Mouse (Mus musculus) forebrain, embryonic 16.5 days (tissue): ENCODE results near the gene Hnrnpc. TPM values are rescaled to one million over a fixed set of nuclear protein-coding genes. Genes with fewer than 3 reads are reported as not detected.
A peak's percentile ranks its signal among the peaks of the same experiment; 100 is the strongest.

Experiments
- ATAC-seq: fragments of 200-750 bp; cut with Nextera tagmentation; 2 replicates; pipeline ENCODE4 v1.8.0; 2017; ENCODE audit warnings: mild to moderate bottlenecking, moderate library complexity
- H3K27ac ChIP-seq: fragments of 300-500 bp; sonication (generic); 2 replicates; pipeline ENCODE4 v1.5.1; 2014; ENCODE audit warnings: low read length, control low read depth
- H3K27me3 ChIP-seq: fragments of 300-500 bp; sonication (generic); replicated peaks from 2 replicates; pipeline ENCODE4 v1.6.1; 2014; ENCODE audit warnings: low read length; ENCODE audit not compliant: control insufficient read depth, insufficient read depth
- H3K36me3 ChIP-seq: fragments of 300-500 bp; sonication (generic); 2 replicates; pipeline ENCODE4 v1.6.1; 2014; ENCODE audit not compliant: control insufficient read depth, insufficient read depth
- H3K4me1 ChIP-seq: fragments of 300-500 bp; sonication (generic); replicated peaks from 2 replicates; pipeline ENCODE4 v1.6.1; 2014; ENCODE audit warnings: low read length; ENCODE audit not compliant: control insufficient read depth, insufficient read depth
- H3K4me2 ChIP-seq: fragments of 300-500 bp; sonication (generic); 2 replicates; pipeline ENCODE4 v1.6.1; 2014; ENCODE audit warnings: mild to moderate bottlenecking, low read length, control low read depth
- H3K4me3 ChIP-seq: fragments of 300-500 bp; sonication (generic); replicated peaks from 2 replicates; pipeline ENCODE4 v1.5.1; 2014; ENCODE audit warnings: mild to moderate bottlenecking, low read length, control low read depth
- H3K9ac ChIP-seq: fragments of 300-500 bp; sonication (generic); replicated peaks from 2 replicates; pipeline ENCODE4 v1.6.1; 2014; ENCODE audit warnings: low read depth, low read length, control low read depth
- H3K9me3 ChIP-seq: fragments of 300-500 bp; sonication (generic); 2 replicates; pipeline ENCODE4 v1.6.1; 2016; ENCODE audit warnings: low read length; ENCODE audit not compliant: control insufficient read depth
- WGBS: fragments of 180-500 bp; shearing (Covaris S2); extraction: QIAGEN DNeasy Blood & Tissue Kit; methylation state at CpG from one replicate; pipeline ENCODE4 v1.1.7; 2014; 5-methylcytosine and 5-hydroxymethylcytosine counted together
- polyA plus RNA-seq: library from polyadenylated mRNA; unstranded; fragments of >200 nt; fragmentation: Nextera tagmentation; extraction: Ambion mirVana; gene quantifications from 2 replicates; pipeline ENCODE4 v1.2.1, GENCODE M21; 2015

The Hnrnpc gene
- polyA plus RNA-seq, 1 experiment from 2014 or later, result 655 TPM

DNA sequence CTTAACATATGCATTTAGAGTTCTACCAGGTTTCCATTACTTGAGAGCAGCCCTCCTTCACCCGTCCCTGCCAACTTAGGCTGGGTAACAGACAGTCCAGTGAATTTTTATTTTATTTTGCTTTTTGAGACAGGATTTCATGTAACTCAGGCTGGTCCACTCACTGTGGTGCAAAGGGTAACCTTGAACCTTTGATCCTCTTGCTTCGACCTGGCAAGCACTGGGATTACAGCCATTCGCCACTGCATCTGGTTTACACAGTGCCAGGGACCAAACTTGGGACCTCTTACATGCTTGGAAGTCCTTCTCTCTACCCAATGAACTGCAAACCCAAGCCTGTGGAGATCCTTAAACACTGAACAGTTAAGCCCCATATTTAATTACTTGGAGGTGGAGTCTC, 20.8 kb upstream of the Hnrnpc start:
- Histone ChIP-seq H3K9me3 (no peaks in the 10 kb centered on the region), H3K4me1 (peaks cover 2% of the 10 kb centered on the region; the same call in 1 of the 2 replicates), H3K4me2 (no peak overlapping the region), H3K27ac (no peak overlapping the region), H3K36me3 (no peaks in the 10 kb centered on the region), H3K9ac (no peak overlapping the region), H3K27me3 (no peaks in the 10 kb centered on the region), H3K4me3 (no peak overlapping the region)
- 96% methylated on average over 3 of the region's 3 CpGs for whole genome bisulfite sequencing
- no peak for ATAC-seq

DNA sequence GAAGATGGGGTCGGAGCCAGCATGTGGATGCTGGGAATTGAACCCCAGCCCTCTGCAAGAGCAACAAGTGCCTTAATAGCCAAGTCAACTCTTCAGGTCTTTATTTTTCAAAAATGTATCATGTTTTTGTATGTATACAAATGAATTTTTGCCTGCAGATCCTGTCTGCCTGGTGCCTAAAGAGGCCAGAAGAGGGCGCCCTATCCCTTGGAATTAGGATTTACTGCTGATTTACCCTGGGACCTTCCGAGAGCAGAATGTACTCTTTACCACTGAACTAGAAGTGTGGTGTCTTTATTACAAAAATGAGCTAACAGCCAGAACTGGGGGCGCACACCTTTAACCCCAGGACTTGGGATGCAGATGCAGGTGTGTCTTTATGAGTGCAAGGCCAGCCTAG, 20.1 kb upstream of the Hnrnpc start:
- H3K36me3 ChIP-seq, result no peaks in the 10 kb centered on the region
- H3K9me3 ChIP-seq, result no peaks in the 10 kb centered on the region
- H3K4me2 ChIP-seq, result no peak overlapping the region
- H3K4me1 ChIP-seq, result peaks cover 3% of the 10 kb centered on the region
- no peaks in the 10 kb centered on the region for H3K27me3 ChIP-seq
- ATAC-seq, result no peak
- H3K27ac ChIP-seq, result no peak overlapping the region
- 21% methylated on average over 4 of the region's 4 CpGs for WGBS
- no peak overlapping the region for H3K4me3 ChIP-seq
- no peak overlapping the region for H3K9ac ChIP-seq

DNA sequence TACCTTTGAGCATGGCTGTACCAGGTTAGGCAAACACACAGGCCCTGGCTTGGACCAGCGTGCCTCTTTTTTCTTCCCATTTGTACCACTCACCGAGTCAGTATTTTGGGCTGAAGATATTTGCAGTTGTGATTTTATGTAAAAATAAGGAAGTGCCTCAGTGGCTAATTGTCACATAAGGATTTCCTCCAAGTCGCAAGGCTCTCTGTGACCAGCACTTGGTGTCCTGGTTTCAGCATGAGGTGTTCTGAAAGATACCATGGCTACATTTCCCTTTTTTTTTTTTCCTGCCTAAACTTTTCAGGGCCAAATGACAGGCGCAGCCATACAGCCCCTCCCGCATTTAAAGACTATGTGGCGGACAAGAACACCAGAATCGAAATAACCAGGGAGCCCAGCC, 16.3 kb upstream of the Hnrnpc start:
- no peaks in the 10 kb centered on the region for H3K27me3 ChIP-seq
- ATAC-seq, result no peak
- no peak overlapping the region for H3K9ac ChIP-seq
- no peak overlapping the region for H3K4me3 ChIP-seq
- peaks cover 8% of the 10 kb centered on the region for H3K4me1 ChIP-seq
- peak overlapping the region; percentile 56 for H3K4me2 ChIP-seq
- no peak overlapping the region for H3K27ac ChIP-seq
- no peaks in the 10 kb centered on the region for H3K9me3 ChIP-seq
- 69% methylated on average over 7 of the region's 7 CpGs for WGBS
- H3K36me3 ChIP-seq, result no peaks in the 10 kb centered on the region

DNA sequence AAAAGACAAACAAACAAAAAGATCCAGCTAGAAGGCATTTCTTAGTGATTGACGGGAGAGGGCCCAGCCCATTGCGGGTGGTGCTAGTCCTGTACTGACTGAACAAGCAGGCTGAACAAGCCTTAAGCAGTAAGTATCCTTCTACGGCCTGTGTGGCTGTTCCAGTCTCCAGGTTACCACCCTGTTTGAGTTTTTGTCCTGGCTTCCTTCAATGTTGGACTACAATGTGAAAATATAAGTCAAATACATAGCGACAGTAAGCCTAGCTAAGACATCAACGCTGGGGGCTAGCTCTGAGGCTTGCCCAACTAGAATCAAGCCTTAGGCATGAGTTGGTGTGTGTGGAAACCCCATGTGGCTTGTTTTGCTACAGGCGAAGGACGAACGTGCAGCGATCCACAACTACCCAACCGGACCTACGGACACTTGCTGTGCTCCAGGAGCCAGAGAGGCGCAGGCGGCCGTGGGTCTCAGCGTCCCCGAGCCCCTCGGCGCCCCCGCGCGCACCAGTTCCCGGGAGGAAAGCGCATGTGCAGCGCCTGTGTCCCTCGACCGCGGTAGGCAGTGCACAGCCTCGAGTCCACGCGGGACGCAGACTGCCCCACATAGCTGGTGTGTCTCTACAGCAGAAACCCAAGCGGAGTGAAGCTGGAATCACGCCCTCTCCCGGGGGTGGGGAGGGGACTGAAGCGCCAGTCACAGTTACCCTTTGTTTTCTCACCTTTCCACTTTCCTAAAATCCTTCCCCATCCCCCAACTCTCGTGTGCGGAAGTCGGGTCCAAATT, 15.2 kb upstream of the Hnrnpc start:
- Histone ChIP-seq H3K36me3 (no peaks in the 10 kb centered on the region), H3K27me3 (no peaks in the 10 kb centered on the region)

DNA sequence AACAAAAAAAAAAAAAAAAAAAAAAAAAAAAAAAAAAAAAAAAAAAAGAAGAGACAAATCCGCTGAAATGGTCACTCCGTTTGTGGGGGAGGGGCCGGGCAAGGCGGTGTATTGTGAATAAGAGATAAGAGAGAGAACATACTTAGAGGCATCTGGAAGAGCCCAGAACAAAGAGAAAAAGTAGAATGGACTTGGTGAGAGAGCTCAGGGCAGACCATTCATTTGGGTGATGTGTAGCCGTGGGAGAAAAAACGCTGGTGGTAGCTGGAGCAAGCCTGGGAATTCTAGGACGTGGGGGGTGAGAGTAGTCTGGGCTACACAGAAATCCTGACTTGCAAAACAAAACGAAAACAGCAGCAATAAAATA, 14.6 kb upstream of the Hnrnpc start:
- H3K4me3 ChIP-seq, result peak overlapping the region; percentile 54
- H3K9ac ChIP-seq, result peak overlapping the region; percentile 66
- 15% methylated on average over 8 of the region's 8 CpGs for WGBS
- peaks cover 8% of the 10 kb centered on the region for H3K4me1 ChIP-seq
- ATAC-seq, result peak; percentile 27; the same call in 1 of the 2 replicates
- H3K36me3 ChIP-seq, result no peaks in the 10 kb centered on the region
- no peaks in the 10 kb centered on the region for H3K27me3 ChIP-seq
- no peaks in the 10 kb centered on the region for H3K9me3 ChIP-seq
- H3K4me2 ChIP-seq, result peak overlapping the region; percentile 56
- H3K27ac ChIP-seq, result peak overlapping the region; percentile 68

More for the DNA sequence above, 15.2 kb upstream of the Hnrnpc start:
- peak overlapping the region; percentile 66 for H3K9ac ChIP-seq
- peak overlapping the region; percentile 54 for H3K4me3 ChIP-seq
- H3K4me2 ChIP-seq, result peak overlapping the region; percentile 56
- ATAC-seq, result peak; percentile 89
- peaks cover 8% of the 10 kb centered on the region for H3K4me1 ChIP-seq
- no peaks in the 10 kb centered on the region for H3K9me3 ChIP-seq
- H3K27ac ChIP-seq, result peak overlapping the region; percentile 68
- 1% methylated on average over 38 of the region's 38 CpGs for WGBS

DNA sequence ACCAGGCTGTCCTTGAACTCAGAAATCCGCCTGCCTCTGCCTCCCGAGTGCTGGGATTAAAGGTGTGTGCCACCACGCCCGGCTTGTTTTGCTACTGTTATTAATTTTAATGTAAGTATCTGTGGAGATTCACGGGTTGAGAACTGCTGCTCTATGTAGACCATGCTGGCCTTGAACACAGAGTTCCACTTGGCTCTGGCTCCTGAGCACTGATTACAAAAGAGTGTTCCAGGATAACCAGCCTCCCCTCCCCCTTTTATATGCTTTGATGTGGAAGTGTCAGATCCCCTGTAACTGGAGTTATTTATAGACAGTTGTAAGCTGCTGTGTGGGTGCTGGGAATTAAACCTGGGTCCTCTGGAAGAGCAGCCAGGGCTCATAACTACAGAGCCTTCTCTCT, 13.4 kb upstream of the Hnrnpc start:
- Histone ChIP-seq H3K9ac (no peak overlapping the region), H3K4me2 (no peak overlapping the region), H3K4me3 (no peak overlapping the region), H3K27ac (no peak overlapping the region), H3K4me1 (peaks cover 8% of the 10 kb centered on the region), H3K9me3 (no peaks in the 10 kb centered on the region), H3K27me3 (no peaks in the 10 kb centered on the region), H3K36me3 (no peaks in the 10 kb centered on the region)
- WGBS, result 95% methylated on average over 5 of the region's 5 CpGs
- no peak for ATAC-seq

DNA sequence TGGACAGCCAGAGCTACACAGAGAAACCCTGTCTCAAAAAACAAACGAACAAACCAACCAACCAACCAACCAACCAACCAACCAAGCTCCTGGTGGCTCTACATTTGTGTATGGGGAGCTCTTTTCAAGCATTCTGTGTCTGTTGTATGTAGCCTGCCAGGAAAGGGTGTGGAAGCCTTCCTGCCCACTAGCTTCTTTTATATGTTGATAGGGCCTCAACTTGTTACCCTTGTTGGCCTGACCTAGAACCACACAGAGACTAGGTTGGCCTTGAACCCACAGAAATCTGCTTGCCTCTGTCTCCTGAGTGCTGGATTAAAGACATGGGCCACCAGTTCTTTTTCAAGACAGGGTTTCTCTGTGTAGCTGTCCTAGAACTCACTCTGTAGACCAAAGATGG, 10.3 kb upstream of the Hnrnpc start:
- H3K4me2 ChIP-seq, result no peak overlapping the region
- H3K27me3 ChIP-seq, result no peaks in the 10 kb centered on the region
- no peaks in the 10 kb centered on the region for H3K9me3 ChIP-seq
- ATAC-seq, result no peak
- H3K36me3 ChIP-seq, result no peaks in the 10 kb centered on the region
- H3K9ac ChIP-seq, result no peak overlapping the region
- peaks cover 6% of the 10 kb centered on the region for H3K4me1 ChIP-seq
- 56% methylated on average over 1 of the region's 1 CpGs for WGBS
- H3K4me3 ChIP-seq, result no peak overlapping the region
- no peak overlapping the region for H3K27ac ChIP-seq

DNA sequence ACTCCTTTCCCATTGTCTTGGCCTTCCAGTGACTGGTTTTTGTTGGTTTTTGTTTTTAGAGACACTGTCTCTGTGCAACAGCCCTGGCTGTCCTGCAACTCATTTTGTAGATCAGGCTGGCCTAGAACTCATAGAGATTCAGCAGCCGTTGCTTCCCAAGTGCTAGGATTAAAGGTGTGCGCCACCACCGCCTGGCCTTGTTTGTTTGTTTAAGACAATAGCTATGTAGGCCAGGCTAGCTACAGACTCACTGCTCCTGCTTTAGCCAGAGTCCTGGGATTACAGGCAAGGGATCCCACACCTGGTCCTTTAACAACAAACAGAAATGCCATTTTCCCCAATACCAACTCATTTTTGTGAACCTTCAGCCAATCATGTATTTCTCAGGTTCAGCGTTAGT, 6.5 kb upstream of the Hnrnpc start, which contains the start of gene Rpgrip1:
Gene Rpgrip1 (plus strand): TSS at position 359 of the 400 bp plus-strand sequence.
- Histone ChIP-seq H3K9ac (no peak within 1 kb of the TSS), H3K9me3 (no peaks in the 10 kb centered on the region), H3K4me2 (no peak within 1 kb of the TSS), H3K27me3 (no peaks in the 10 kb centered on the region), H3K36me3 (no peaks in the 10 kb centered on the region), H3K27ac (no peak within 1 kb of the TSS), H3K4me1 (peaks cover 7% of the 10 kb centered on the region; the same call in 1 of the 2 replicates), H3K4me3 (no peak within 1 kb of the TSS)
- 94% methylated on average over 4 of the region's 4 CpGs for WGBS
- no peak for ATAC-seq

DNA sequence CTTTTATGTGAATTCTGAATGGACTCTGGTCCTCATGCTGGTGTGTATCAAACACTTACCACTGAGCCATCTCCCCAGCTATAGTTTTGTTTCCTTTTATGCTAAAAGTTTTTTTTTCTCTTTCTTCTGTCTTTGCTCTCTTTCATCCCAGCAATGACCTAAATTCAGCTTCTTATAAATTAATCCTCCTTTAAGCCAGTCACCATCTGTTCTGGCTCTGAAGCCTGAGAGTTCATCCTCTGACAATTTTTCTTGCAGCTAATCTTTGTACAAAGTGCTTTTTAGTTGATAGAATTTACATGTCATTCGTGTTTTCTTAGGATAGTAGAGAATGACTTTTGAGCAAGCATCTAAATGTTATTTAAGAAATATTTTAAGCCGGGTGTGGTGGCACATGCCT, 4.2 kb upstream of the Hnrnpc start:
- Histone ChIP-seq H3K27me3 (no peaks in the 10 kb centered on the region), H3K36me3 (no peaks in the 10 kb centered on the region), H3K4me1 (peaks cover 11% of the 10 kb centered on the region), H3K9me3 (no peaks in the 10 kb centered on the region), H3K27ac (no peak overlapping the region), H3K4me3 (no peak overlapping the region), H3K9ac (no peak overlapping the region), H3K4me2 (no peak overlapping the region)
- no peak for ATAC-seq
- 84% methylated on average over 2 of the region's 2 CpGs for WGBS
